Mouse (Mus musculus) kidney, adult 18-20 months (tissue): Measurements from ENCODE around the gene Asl.
"Not testable (repeated sequence)": the region's sequence is repeated elsewhere in the genome, so short reads cannot be mapped to it uniquely, and the experiment has no call there.

Experiments
- DNase-seq: peaks from one replicate; pipeline ENCODE4 v3.0.0; 2021

The Asl gene

DNA sequence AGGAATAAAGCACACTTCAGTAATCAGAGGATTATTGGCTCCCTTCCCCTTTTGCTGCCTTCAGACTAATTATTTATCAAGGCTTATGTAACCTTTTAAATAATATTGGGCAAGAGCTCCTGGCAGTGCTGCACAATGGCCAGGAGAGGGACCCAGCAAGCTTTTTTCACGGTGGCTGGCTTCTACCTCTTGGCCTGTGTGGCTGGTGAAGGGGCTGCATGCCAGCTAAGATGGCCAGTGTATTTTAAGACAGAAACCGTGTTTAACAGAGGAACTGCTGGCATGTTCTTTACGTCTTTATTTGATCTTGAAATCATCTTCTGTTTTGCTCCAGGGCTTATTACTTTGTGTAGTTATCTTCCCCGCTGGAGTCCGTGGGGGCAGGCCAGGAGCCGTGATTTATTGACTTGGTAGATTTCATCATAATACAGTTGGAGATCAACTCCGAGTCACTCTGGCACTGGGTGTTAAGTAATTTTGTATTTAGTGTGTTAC, 15.2 kb upstream of the Asl start:
- DNase-seq: peak; percentile 53

DNA sequence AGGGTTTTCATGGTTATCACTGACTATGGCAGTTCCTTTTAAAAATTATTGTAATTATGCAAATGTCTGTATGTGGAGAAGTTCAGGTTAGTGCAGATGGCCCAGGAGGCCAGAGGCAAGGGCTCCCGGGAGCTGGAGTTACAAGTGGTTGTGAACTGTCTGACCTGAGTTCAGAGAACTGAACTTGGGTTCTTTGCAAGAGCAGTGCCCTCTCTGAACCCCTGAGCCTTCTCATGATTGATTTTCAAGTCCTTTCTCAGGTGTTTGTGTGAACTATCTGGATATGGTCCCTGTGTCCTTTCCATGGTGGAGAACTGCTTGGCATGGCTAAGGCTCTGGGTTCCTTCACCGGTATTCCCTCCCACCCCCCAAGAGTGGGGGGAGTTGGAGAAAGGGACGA, 14.7 kb upstream of the Asl start:
- no peak for DNase-seq

DNA sequence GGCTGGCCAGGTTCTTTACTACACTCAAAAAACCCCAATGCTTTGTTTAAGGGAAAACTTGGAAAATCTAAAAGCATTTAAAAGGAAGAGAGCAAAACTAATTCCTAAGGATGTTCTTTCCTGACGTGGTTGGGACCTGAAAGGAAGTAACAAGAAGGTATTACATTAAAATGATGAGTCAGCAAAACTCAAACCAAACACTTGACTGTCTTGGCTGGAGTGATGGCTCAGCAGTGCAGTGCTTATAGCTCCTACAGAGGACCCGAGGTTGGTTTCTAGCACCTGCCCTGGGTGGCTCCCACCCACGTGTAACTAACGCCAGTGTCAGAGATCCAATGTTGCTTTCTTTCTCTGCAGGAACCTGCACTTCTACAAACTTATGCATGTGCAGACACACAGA, 12.2 kb upstream of the Asl start:
- DNase-seq: no peak

DNA sequence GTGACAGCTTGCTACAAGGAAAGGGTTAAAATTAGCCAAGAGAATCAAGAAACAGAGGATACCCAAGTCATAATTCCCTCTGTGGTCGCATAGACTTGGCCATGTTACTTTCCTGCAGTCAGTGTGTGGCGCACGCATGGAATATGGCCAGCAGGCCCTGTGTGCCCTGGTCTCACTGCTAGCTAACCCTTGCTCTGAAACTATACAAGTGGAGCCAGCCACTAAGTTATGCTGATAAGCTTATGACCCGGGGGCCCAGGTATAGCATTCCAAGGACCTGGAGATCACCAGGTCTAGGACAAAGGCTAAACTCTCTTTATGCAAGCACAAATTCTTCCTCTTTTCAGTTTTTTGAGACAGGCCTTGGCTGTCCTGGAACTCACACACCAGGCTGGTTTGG, 11.8 kb upstream of the Asl start:
- no peak for DNase-seq

DNA sequence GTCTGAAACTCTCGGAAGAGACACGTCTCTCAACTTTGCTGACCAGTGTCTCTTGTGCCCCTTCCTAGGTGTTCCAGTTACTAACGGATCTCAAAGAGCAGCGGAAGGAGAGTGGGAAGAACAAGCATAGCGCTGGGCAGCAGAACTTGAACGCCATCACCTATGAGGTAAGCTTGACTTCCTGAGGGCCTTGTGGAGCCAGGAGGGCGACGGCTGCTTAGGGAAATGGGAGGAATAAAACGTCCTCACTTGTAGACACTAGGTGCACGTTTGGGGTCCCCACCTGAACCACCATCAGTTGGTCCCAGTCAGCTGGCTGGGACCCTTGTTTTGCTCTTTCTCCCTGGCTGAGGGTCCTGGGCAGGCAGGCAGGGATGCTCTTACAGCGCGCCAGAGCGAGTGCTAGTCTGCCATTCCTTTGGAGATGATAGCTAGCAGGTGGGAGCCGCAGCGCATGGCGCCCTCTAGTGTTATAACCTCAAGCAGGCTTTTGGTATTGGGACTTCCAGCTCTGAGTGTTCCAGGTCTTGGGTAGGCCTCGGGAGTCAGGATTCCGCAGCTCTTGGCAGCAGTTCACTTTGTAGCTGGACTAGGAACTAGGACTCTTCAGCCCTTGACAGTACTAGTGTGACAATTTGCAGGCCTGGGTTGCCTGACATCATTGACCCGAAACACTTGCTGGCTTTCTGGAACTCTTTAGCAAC, 8.9 kb upstream of the Asl start:
- peak; percentile 76 for DNase-seq

DNA sequence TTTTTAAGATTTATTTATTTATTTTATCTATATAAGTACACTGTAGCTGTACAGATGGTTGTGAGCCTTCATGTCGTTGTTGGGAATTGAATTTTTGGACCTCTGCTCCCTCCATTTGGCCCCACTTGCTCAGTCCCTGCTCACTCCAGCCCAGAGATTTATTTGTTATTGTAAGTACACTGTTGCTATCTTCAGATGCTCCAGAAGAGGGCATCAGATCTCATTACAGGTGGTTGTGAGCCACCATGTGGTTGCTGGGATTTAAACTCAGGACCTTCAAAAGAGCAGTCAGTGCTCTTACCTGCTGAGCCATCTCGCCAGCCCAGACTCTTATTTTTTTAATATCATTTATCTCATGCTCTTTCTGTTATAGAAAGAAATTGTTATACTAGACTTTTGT, 7.3 kb upstream of the Asl start:
- not testable (repeated sequence) for DNase-seq

DNA sequence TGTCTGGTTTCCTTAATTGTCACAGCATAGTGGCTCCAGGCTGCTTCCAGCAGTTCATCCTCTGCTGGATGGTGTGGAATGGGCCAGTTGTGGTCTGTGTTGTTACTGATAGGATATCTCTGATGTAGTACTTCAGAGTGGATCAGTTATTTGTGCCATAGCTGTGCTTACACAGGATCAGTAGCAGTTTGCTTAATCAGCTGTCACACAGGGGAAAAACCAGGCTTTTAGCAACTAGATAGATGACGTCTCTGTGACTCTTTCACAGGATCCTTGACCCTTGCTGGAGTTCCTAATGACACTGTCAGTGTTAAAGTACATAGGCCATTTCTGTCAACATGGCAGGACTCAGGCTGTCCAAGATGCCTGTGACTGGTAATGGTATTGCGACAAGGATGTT, 4.8 kb upstream of the Asl start:
- no peak for DNase-seq

DNA sequence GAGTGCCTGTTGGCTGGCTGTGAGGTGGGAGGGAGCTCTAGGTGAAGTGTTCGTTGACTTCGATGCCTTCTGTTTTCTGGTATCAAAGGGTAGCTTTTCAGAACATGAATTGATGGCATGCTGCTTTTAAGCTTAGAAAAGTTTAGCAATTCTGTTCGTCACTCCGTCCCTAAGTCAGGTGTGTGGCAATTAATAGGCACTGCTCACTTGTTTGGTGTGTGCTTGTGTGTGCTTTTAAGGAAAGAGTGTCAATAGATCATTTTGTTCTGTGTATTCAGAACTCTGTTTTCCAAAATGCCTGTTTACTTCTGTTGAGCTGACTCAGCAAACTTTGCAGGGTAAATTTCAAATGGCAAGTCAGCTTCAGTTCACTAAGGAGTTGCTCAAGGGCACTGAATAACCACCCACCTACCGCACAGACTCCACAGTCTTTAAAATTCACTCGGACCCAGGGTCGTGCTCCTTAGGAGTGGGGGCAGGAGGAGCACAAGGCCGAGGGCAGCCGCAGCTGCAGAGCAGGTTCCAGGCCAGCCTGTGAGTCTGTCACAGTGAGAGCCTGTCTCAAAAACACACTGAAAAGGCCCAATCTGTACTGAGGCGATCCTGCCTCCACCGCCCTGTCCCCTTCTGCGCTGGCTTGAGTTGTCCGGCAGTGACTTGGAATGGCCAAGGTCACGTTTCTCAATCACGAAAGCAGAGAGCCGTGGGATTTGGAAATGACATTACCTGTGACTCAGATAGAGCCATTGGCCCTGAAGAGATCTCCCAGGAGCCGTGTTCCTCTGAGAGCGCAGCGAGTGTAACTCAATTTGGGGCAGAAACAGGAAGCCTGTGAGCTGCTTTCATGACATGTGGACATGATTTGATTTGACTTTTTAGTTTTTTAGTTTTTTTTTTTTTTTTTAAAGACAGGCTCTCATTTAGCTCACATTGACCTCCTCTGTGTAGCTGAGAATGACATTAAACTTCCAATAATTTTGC, 2.7 kb upstream of the Asl start:
- no peak for DNase-seq

DNA sequence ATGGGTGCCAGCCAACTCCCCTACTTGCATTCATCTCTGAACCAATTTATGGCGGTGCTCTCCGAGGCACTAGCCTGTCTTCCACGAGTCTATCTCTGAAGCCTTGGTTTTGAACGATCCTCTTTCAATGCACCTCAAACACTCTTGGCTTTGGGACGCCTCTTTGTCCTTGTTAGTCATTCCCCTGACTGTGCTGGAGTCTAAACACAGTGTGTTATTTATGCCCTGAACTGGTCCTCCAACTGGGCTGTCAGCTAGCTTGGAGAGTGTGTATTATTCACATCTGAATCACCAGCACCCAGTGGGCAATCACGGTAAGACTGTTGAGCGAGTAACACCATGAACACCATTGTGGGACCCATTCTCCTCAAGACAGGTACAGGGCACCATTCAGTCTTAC, 1.4 kb downstream of the Asl start:
- DNase-seq: no peak

DNA sequence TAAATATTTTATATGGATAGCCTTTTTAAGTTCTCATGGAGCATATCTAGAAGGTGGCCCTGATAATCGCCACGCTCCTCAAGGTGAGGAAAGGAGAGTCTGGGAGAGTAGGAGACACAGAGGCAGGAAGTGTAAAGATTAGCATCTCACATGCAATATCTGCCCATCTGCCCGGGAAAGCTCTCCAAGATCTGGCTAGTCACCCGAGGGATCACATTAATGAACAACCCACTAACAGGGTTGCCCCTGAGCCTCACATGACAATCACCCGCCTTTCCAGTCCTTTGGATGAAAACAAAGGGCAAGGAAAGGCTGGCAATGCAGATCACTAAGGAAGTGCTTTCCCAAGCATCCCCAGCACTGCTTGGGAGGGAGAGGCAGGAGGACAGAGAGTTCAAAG, 1.9 kb downstream of the Asl start:
- peak; percentile 70 for DNase-seq

DNA sequence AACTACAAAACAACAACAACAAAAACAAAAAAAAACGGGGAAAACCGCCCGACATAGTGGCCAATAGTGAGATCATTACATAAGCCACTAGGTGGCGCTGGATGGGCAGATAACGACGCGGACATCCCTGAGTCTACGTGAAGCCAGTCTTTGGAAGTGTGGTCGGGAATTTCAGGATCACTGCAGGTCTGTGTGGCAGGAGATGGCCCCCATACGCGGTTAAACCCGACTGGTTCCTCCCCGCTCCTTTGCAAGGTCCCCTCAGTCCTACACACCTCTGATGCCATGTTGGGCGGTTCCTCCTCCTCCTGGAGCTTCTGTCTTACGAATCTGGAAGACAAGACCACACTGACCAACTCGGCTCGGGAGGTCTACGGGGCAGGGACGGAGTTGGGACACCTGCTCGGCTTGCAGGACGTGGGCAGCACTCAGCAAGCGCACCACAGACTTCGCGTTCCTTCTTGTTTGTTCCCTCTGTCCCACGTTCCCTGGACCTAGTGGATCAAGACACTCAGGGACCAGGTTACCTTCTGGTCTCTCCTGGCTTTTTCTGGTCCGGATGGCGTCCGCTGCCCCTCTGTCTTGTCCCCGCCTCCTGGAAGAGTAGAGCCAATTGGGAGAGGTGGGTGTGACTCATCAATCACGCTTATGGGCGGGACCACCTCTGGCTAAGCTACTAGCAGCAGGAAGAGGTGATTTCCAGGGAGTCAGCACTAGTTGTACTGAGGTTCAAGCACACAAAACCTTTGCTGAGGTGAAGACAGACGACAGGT, 5.1 kb downstream of the Asl start:
- DNase-seq: peak; percentile 92

DNA sequence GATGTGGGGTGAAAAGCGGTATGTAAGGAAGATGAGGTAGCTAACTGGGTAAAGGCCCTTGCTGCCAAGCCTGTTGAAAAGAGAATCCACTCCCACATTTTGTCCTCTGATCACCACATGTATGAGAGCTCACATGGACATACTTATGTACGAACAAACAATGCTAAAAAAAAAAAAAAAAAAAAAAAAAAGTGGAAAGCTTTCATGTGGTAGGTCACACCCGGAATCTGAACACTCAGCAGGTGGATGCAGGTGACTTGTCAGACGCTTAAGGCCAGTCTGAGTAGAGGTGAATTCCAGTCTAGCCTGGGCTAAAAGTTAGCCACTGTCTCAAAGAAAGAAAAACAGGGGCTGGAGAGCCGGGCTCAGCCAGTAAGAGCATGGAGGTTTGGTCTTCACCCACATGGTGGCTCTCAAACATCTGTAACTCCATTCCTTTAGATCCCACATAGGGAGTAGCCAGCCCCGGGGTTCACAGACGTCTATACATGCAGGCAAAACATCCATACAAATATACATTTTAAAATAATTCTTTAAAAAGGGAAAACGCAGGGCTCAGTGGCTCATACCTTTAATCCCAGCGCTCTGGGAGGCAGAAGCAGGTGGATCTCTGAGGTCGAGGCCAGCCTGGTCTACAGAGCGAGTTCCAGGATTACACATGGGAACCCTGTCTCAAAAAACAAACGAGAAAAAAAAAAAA, 5.8 kb downstream of the Asl start:
- no peak for DNase-seq

DNA sequence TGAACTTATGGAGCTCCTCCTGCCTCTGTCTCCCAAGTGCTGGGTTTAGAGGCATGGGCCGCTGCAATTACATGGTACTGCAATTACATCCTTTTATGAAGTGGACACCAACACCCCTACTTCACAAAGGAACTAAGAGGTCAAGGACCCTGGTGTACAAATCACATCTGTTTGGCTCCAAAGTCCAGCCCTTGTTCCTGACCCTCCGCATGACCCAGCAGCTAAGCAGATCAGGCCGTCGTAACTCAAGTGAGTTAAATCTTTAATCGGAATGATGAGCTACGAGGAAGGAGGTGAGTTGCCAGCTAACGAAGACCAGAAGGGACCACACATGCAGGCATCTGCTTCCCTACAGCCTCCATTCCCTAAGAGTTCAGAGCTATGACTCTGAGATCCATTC, 6.7 kb downstream of the Asl start:
- DNase-seq: peak; percentile 45

DNA sequence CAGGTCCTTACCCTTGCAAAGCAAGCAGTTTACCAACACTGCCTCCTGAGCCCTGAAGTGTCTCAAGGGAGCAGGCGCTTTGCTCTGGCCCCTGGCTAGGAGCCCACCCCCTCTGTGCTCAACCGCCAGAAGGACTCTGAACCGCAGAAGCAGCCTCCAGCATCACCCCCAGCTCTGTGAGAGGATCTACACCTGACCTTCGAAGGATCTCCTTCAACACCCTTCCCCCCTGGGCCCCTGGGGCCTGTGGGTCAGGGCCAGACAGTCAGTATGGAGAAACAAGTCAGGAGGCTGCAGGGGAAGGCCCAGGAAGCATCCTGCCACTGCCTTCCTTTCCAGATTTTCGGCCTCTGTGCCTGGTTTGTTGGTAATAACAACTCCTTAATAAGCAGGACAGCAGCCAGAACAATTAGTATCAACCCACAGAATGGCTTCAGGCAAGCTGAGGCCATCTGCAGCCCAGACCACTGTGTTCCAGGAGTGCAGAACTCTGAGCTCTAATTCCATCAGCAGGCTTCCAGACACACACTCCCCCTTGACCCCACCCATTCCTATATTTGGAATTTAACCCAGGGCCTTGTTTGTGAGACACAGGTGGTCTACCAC, 7.6 kb downstream of the Asl start:
- no peak for DNase-seq

DNA sequence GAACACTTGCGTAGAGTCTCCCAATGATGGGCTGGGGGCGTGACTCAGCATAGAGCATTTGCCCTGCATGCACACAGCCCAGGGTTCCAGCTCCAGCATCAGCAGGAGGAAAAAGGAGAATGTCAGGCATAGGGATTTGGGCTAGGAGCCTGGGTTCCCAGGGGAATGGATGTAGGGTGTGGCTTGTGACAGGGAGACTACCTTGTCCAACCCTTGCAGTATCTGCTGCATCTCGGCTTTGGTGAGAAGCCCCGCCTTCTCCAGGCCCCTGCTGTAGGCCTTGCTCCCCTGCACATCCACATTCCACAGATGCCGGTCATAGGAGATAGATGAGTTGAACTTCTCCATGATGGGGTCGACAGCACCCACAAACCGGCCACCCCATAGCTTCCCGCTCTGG, 9.6 kb downstream of the Asl start:
- no peak for DNase-seq

DNA sequence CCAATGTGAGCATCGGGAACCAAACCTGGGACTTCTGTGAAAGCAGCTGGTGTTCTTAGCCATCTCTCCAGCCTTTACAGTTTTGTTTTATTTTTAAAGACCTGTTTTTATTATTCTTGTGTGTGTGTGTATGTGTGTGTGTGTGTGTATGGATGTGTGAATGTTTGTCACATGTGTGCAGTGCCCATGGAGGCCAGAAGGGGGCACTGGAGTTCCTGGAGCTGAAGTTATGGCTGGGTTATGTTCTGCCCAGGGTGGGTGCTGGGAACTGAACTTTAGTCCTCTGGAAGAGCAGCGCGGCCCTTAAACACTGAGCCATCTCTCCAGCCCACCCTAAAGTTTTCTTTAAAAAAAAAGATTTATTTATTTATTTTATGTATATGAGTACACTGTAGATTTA, 13.9 kb downstream of the Asl start:
- no peak for DNase-seq

DNA sequence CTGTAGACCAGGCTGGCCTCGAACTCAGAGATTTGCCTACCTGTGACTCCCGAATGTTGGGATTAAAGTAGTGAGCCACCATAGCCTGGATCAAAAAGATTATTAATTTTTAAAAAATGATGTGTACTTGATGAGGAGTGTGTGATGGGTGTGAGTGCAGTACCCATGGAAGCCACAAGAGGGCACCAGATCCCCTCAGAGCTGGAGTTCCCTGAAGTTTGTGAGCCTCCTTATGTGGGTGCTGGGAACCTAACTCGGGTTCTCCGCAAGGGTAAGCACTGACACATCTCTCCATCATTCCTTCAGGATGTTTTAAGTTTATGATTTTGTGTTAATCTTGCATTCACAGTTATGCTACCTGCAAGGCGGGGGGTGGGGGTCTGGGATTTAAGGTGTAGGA, 18.1 kb downstream of the Asl start:
- DNase-seq: no peak

DNA sequence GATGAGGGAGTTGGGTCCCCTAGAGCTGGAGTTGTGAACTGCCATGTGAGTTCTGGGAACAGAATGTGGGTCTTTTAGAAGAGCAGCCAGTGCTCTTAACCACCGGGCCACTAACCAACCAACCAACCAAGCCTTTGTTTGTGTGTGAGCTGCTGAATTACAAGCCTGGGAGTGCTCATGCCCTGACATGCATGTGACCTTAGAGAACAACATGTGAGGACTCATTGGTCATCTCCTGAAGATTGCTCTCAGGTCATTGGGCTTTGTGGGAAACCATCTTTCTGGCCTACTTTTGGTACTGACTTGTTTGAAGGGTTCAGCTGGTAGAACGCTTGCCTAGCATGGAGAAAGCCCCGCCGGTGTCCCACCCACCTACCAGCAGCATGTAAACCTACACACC, 19.3 kb downstream of the Asl start:
- no peak for DNase-seq

DNA sequence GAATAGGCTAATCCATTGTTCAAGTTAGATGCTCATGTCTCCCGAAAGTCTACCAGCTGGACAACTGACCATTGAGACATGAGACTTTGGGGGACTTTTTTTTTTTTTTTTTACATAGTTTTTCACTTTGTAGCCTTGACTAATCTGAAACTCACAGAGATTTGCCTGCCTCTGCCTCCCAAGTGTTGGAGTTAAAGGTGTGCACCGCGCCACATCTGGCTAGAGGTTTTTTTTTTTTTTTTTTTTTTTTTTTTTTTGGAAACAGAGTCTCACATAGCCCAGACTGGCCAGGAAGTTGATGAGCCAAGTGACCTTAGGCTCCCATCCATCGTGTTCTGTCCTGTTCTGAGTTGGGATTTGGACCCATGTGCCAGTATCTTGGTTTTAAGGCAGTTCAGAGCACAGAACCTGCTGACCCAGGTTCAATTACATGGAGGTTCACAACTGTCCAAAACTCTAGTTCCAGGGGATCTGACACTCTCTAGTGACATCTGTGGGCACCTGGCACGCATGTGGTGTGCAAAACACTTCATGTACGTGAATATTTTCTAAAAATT, 20.9 kb downstream of the Asl start:
- DNase-seq: no peak

DNA sequence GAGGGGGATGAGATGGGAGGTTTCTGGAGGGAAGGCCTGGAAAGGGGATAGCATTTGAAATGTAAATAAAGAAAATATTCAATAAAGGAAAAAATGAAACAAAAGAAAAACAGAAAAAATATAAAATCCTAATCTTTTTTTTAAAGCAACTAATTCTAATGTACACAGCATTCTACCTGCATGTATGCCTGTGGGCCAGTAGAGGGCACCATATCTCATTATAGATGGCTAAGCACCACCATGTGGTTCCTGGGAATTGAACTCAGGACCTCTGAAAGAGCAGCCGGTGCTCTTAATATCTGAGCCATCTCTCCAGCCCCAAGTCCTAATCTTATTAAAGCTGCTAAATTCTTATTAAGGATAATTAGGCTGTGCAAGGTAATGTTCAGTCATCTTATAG, 21.7 kb downstream of the Asl start:
- DNase-seq: no peak

DNA sequence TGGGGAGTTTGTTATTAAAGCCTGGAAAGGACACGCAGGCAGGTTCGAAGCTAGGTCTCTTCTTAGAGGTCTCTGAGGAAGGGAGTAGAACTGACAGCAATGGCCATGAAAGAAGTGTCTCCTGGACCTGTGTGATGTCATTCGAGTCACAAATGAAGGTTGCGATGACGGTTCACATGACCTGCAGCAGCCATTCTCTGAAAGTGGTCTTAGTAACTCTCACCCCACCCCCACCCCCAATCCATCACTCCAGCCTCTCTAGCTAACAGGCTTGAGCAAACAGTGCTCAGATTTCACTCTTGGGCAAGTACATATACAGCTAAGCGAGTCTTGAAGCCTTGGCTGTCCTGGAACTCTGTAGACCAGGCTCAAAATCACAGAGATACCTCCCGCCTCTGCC, 25.8 kb downstream of the Asl start:
- DNase-seq: no peak
